ENCODE assay signal across 28 mouse cellular contexts in the genomic region with DNA sequence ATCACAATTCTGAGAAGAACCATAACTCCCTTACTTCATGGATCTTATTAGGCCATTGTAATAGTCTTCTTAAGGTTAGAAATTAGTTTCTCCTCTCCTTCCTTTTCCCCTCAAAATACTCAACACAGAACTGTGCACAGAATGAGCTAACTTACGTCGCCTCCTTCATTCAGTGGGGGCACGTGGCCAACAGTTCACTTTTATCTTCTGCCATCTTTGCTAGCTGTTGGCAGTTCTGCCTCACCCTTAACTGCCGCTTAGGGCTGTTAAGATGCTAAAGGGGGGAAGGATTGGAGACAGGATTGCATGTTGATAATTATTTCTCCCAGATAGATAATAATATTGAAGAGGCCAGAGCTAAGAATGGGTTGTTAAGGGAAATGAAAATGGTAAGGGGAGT.
A peak's percentile ranks its signal among the peaks of the same experiment; 100 is the strongest.
DNase-seq lines count a peak whose midpoint lies in the region; ATAC-seq and TF ChIP-seq lines count a peak whose summit lies in the region.
"Had no signal": no experiment of that assay in that cellular context is flagged by ENCODE, and none has a peak within 500 bp of the region (broad histone marks: within the 10 kb centered on the region; RNA-seq: fewer than 3 reads in every experiment).

No protein-coding gene starts in this region.

- no peak overlapping the region for H3K4me2 ChIP-seq in forebrain, postnatal 0 days (ENCODE audit: low read depth)
- no peak overlapping the region for H3K4me2 ChIP-seq in forebrain, embryonic 16.5 days (ENCODE audit: low read length)
- no peak overlapping the region for H3K4me2 ChIP-seq in lung, embryonic 14.5 days
- H3K4me2 ChIP-seq: embryonic facial prominence, embryonic 13.5 days; embryonic facial prominence, embryonic 15.5 days; forebrain, embryonic 12.5 days had no signal

- H3K27me3 ChIP-seq in forebrain, postnatal 0 days (ENCODE audit: insufficient read depth, low read length) = no peaks in the 10 kb centered on the region
- H3K27me3 ChIP-seq in forebrain, embryonic 16.5 days (replicated peaks; ENCODE audit: control insufficient read depth, insufficient read depth, low read length) = 0 out of 2 replicates have a peak, but pooled peaks cover 2% of the 10 kb centered on the region
- H3K27me3 ChIP-seq in lung, embryonic 14.5 days (ENCODE audit: insufficient read depth, low read length) = no peaks in the 10 kb centered on the region
- H3K27me3 ChIP-seq: CH12.LX; embryonic facial prominence, embryonic 15.5 days; forebrain, embryonic 12.5 days had no signal

- no peaks in the 10 kb centered on the region for H3K4me1 ChIP-seq in forebrain, postnatal 0 days (ENCODE audit: insufficient read depth)
- H3K4me1 ChIP-seq in forebrain, embryonic 16.5 days (replicated peaks; ENCODE audit: control insufficient read depth, insufficient read depth, low read length) = no peaks in the 10 kb centered on the region
- H3K4me1 ChIP-seq in lung, embryonic 14.5 days (ENCODE audit: insufficient read depth) = 0 out of 2 replicates have a peak, but pooled peaks cover 2% of the 10 kb centered on the region
- H3K4me1 ChIP-seq: embryonic facial prominence, embryonic 15.5 days; forebrain, embryonic 10.5 days; forebrain, embryonic 12.5 days had no signal

- H3K4me3 ChIP-seq in forebrain, postnatal 0 days (ENCODE audit: low read depth, low read length) = no peak overlapping the region
- H3K4me3 ChIP-seq in forebrain, embryonic 16.5 days (replicated peaks; ENCODE audit: low read length) = no peak overlapping the region
- no peak overlapping the region for H3K4me3 ChIP-seq in lung, embryonic 14.5 days (ENCODE audit: low read depth, low read length)
- H3K4me3 ChIP-seq: embryonic facial prominence, embryonic 13.5 days; embryonic facial prominence, embryonic 15.5 days; erythroblast, embryonic 14.5 days; forebrain, embryonic 10.5 days; forebrain, embryonic 12.5 days had no signal

- ATAC-seq in forebrain, postnatal 0 days = no peak
- ATAC-seq in forebrain, embryonic 16.5 days = no peak
- no peak for ATAC-seq in lung, embryonic 14.5 days (ENCODE audit: insufficient read depth)
- ATAC-seq: activated CD4-positive, CD25-positive, alpha-beta regulatory T cell, adult 4 months; CD4-positive, CD25-positive, alpha-beta regulatory T cell, adult 4 months; Patski had no signal

- peak; percentile 11 for DNase-seq in adrenal gland, adult 2 months
- DNase-seq in adrenal gland, postnatal 36 days = no peak
- DNase-seq in forebrain, postnatal 0 days = peak; percentile 19
- peak; percentile 50 for DNase-seq in lung, embryonic 14.5 days
- DNase-seq in lung, postnatal 25 days (ENCODE audit: low spot score) = no peak
- DNase-seq in lung, postnatal 14 days = peak; percentile 10
- no peak for DNase-seq in lung, adult 18-20 months
- DNase-seq: adrenal gland, postnatal 10 days; adrenal gland, postnatal 25 days; B cell, adult 2 months; cerebellum, adult 11 months; cerebellum, adult 18-20 months; cerebellum, adult 8-10 months; cerebellum, adult 9-11 months; cerebellum, postnatal 14 days; cerebellum, postnatal 36 days; embryo, embryonic 11 days had no signal

- H3K9ac ChIP-seq in forebrain, postnatal 0 days = no peak overlapping the region
- H3K9ac ChIP-seq in forebrain, embryonic 16.5 days (replicated peaks; ENCODE audit: low read depth, low read length) = no peak overlapping the region
- H3K9ac ChIP-seq in lung, embryonic 14.5 days = no peak overlapping the region
- H3K9ac ChIP-seq: embryonic facial prominence, embryonic 13.5 days; embryonic facial prominence, embryonic 15.5 days; forebrain, embryonic 12.5 days had no signal

- no peaks in the 10 kb centered on the region for H3K9me3 ChIP-seq in forebrain, postnatal 0 days (ENCODE audit: low read length)
- H3K9me3 ChIP-seq in forebrain, embryonic 16.5 days (ENCODE audit: control insufficient read depth, low read length) = no peaks in the 10 kb centered on the region
- no peaks in the 10 kb centered on the region for H3K9me3 ChIP-seq in lung, embryonic 14.5 days (ENCODE audit: low read depth, low read length)
- H3K9me3 ChIP-seq: embryonic facial prominence, embryonic 13.5 days; embryonic facial prominence, embryonic 15.5 days; forebrain, embryonic 10.5 days; forebrain, embryonic 12.5 days had no signal

- no peak for TF ChIP-seq CTCF in forebrain, postnatal 0 days (IDR thresholded peaks at IDR 0.05; ENCODE audit: low read depth)
- TF ChIP-seq CTCF in lung, embryonic 14.5 days (IDR thresholded peaks at IDR 0.05; ENCODE audit: low read depth) = no peak

- 54% methylated on average over 4 of the region's 4 CpGs for WGBS in forebrain, postnatal 0 days
- WGBS in forebrain, embryonic 16.5 days = 53% methylated on average over 4 of the region's 4 CpGs
- WGBS in lung, embryonic 14.5 days = 60% methylated on average over 4 of the region's 4 CpGs

- no peak overlapping the region for H3K27ac ChIP-seq in forebrain, postnatal 0 days (ENCODE audit: low read depth, low read length)
- no peak overlapping the region for H3K27ac ChIP-seq in forebrain, embryonic 16.5 days (ENCODE audit: low read length)
- H3K27ac ChIP-seq in lung, embryonic 14.5 days (ENCODE audit: low read depth) = no peak overlapping the region
- H3K27ac ChIP-seq: embryonic facial prominence, embryonic 13.5 days; embryonic facial prominence, embryonic 15.5 days; forebrain, embryonic 10.5 days; forebrain, embryonic 12.5 days had no signal

- H3K36me3 ChIP-seq in forebrain, postnatal 0 days (ENCODE audit: insufficient read depth) = no peaks in the 10 kb centered on the region
- no peaks in the 10 kb centered on the region for H3K36me3 ChIP-seq in forebrain, embryonic 16.5 days (ENCODE audit: control insufficient read depth, insufficient read depth)
- no peaks in the 10 kb centered on the region for H3K36me3 ChIP-seq in lung, embryonic 14.5 days (ENCODE audit: insufficient read depth)
- H3K36me3 ChIP-seq: embryonic facial prominence, embryonic 13.5 days; embryonic facial prominence, embryonic 15.5 days; forebrain, embryonic 10.5 days; forebrain, embryonic 12.5 days; G1E had no signal

Comparison
In these comparisons a context has a peak if more than half of its experiments do, and no peak if none do; other contexts are left out.
1. DNase-seq: peak in adrenal gland, adult 2 months (single experiment), forebrain, postnatal 0 days (single experiment), lung, embryonic 14.5 days (single experiment) and lung, postnatal 14 days (single experiment); none in adrenal gland, postnatal 36 days (0 of 2), lung, postnatal 25 days (single experiment) and lung, adult 18-20 months (0 of 2).